Mouse (Mus musculus) midbrain, embryonic 12.5 days (tissue): ENCODE measurements around the gene Klf1. TPM values are rescaled to one million over a fixed set of nuclear protein-coding genes. Genes with fewer than 3 reads are reported as not detected.

ENCODE experiments used
- ATAC-seq: fragments of 200-750 bp; cut with Nextera tagmentation; 2 replicates; pipeline ENCODE4 v1.8.0; 2017; ENCODE audit warnings: low read depth, moderate TSS enrichment, moderate library complexity; ENCODE audit not compliant: low FRiP score
- H3K27ac ChIP-seq: fragments of 300-500 bp; sonication (generic); replicated peaks from 2 replicates; pipeline ENCODE4 v1.5.1; 2016; ENCODE audit warnings: mild to moderate bottlenecking
- H3K27me3 ChIP-seq: fragments of 300-500 bp; sonication (generic); 2 replicates; pipeline ENCODE4 v1.6.1; 2016; ENCODE audit warnings: mild to moderate bottlenecking
- H3K36me3 ChIP-seq: fragments of 300-500 bp; sonication (generic); 2 replicates; pipeline ENCODE4 v1.6.1; 2016
- H3K4me1 ChIP-seq: fragments of 300-500 bp; sonication (generic); 2 replicates; pipeline ENCODE4 v1.6.1; 2016
- H3K4me2 ChIP-seq: fragments of 300-500 bp; sonication (generic); replicated peaks from 2 replicates; pipeline ENCODE4 v1.6.1; 2016; ENCODE audit warnings: mild to moderate bottlenecking, moderate library complexity
- H3K4me3 ChIP-seq: fragments of 300-500 bp; sonication (generic); 2 replicates; pipeline ENCODE4 v1.5.1; 2016; ENCODE audit warnings: mild to moderate bottlenecking
- H3K9ac ChIP-seq: fragments of 300-500 bp; sonication (generic); replicated peaks from 2 replicates; pipeline ENCODE4 v1.6.1; 2016; ENCODE audit warnings: mild to moderate bottlenecking, moderate library complexity
- H3K9me3 ChIP-seq: fragments of 300-500 bp; sonication (generic); 2 replicates; pipeline ENCODE4 v1.6.1; 2016; ENCODE audit warnings: mild to moderate bottlenecking
- WGBS: fragments of 180-500 bp; shearing (Covaris S2); methylation state at CpG from one replicate; pipeline ENCODE4 v1.1.7; 2016; 5-methylcytosine and 5-hydroxymethylcytosine counted together
- polyA plus RNA-seq: library from polyadenylated mRNA; unstranded; fragments of >200 nt; fragmentation: Nextera tagmentation; extraction: Ambion mirVana; gene quantifications from 2 replicates; pipeline ENCODE4 v1.2.1, GENCODE M21; 2016

Klf1 gene
- polyA plus RNA-seq, 1 experiment from 2014 or later: 4.3 TPM

DNA sequence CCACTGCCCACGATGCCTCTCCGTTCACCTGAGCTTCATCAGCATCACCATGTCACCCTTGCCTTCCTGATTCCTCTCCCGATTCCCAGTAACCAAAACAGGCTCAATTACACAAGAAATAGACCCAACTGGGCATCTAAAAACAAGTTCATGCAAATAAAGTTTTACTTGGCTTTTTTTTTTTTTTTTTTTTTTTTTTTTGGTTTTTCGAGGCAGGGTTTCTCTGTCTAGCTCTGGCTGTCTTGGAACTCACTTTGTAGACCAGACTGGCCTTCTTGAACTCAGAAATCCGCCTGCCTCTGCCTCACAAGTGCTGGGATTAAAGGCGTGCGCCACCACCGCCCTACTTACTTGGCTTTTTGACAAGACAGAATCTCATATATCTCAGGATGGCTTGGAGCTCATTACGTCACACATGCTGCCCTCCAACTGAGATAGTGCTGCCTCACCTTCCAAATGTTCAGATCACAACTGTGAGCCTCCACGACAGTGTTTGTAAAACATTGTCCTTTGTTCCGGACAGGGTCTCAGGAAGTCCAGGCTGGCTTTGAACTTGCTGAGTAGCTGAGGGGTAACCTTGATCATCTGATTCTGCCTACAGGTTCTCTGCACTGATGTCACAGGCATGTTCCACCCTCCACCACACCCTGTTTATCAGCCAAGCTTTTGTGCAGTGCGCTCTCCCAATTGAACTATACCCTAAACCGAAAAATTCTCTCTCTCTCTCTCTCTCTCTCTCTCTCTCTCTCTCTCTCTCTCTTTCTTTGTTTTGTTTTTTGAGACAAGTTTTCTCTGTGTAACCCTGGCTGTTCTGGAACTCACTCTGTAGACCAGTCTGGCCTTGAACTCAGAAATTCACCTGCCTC, 36.1 kb downstream of the Klf1 start:
- peak overlapping the region; percentile 87 for H3K4me2 ChIP-seq
- H3K9ac ChIP-seq: peak overlapping the region; percentile 83; the same call in 1 of the 2 replicates
- H3K9me3 ChIP-seq: no peaks in the 10 kb centered on the region
- ATAC-seq: no peak
- peaks cover 49% of the 10 kb centered on the region for H3K27me3 ChIP-seq
- no peaks in the 10 kb centered on the region for H3K36me3 ChIP-seq
- H3K4me1 ChIP-seq: peaks cover 38% of the 10 kb centered on the region
- 0 out of 2 replicates have a peak overlapping the region, but pooled peaks have one; percentile 90 for H3K27ac ChIP-seq
- 68% methylated on average over 13 of the region's 13 CpGs for WGBS
- H3K4me3 ChIP-seq: peak overlapping the region; percentile 74

DNA sequence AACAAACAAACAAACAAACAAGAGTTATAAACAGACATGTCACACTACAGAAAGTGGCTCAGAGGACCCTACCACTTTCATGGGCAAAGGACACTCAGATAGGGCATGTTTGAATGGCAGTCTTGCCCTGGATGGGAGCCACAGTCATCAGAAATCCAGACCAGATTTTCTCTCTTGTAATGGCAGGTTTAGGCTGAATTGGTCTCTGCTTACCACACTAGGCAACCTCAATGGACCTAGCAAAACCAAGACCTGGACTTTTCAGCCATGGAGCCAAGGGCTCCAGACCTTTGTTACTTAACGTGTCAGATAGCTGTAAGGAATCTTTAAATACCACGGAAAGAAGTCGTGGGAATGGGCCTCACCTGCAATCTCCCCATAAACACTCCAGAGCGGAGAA, 42.0 kb downstream of the Klf1 start:
- Histone ChIP-seq H3K4me3 (no peak overlapping the region), H3K27ac (no peak overlapping the region), H3K9me3 (no peaks in the 10 kb centered on the region), H3K9ac (no peak overlapping the region), H3K36me3 (no peaks in the 10 kb centered on the region), H3K27me3 (peaks cover 56% of the 10 kb centered on the region), H3K4me2 (no peak overlapping the region), H3K4me1 (peaks cover 29% of the 10 kb centered on the region)
- WGBS: 22% methylated on average over 4 of the region's 4 CpGs
- ATAC-seq: no peak

GRCm38 (mm10) chr8:84944478-84945160, 42.9 kb downstream of the Klf1 start:
- Histone ChIP-seq H3K27ac (no peak overlapping the region), H3K27me3 (peaks cover 63% of the 10 kb centered on the region), H3K4me2 (peak overlapping the region; percentile 99), H3K9me3 (no peaks in the 10 kb centered on the region), H3K36me3 (no peaks in the 10 kb centered on the region), H3K4me3 (peak overlapping the region; percentile 70), H3K4me1 (peaks cover 29% of the 10 kb centered on the region), H3K9ac (no peak overlapping the region)
- ATAC-seq: peak; percentile 57; the same call in 1 of the 2 replicates
- 2% methylated on average over 26 of the region's 26 CpGs for WGBS

DNA sequence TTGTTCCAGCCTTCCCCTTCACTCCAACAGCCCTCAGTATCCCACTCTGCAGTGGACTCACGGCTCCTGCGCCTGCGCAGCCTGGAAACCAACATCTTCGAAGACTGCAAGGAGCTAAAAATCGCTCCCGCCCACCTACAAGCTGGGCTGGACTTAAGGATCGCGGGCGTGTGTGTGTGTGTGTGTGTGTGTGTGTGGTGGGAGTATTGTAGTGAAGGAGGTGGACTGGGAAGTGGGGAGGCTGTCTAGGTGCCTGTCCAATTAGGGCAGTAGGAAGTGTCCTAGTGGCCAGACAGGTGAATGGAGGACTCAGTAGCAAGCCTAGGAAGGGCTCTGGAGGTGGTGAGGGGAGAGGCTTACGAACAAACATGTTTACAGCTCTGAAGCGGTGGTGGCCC, 43.5 kb downstream of the Klf1 start:
- WGBS: 4% methylated on average over 11 of the region's 11 CpGs
- ATAC-seq: peak; percentile 55
- Histone ChIP-seq H3K9ac (peak overlapping the region; percentile 80; the same call in 1 of the 2 replicates), H3K27me3 (peaks cover 69% of the 10 kb centered on the region), H3K4me2 (peak overlapping the region; percentile 99), H3K4me3 (peak overlapping the region; percentile 70), H3K9me3 (no peaks in the 10 kb centered on the region), H3K27ac (no peak overlapping the region), H3K36me3 (no peaks in the 10 kb centered on the region), H3K4me1 (peaks cover 29% of the 10 kb centered on the region)

- Histone ChIP-seq H3K36me3 (no peaks in the 10 kb centered on the region), H3K4me2 (peak overlapping the region; percentile 99), H3K9me3 (no peaks in the 10 kb centered on the region), H3K27ac (peak overlapping the region; percentile 58), H3K4me3 (peak overlapping the region; percentile 70), H3K9ac (peak overlapping the region; percentile 80), H3K27me3 (peaks cover 75% of the 10 kb centered on the region), H3K4me1 (peaks cover 29% of the 10 kb centered on the region)
- 0% methylated on average over 38 of the region's 67 CpGs for WGBS
- peak; percentile 67 for ATAC-seq
Measured at GRCm38 (mm10) chr8:84945633-84946527, 44.2 kb downstream of the Klf1 start.

DNA sequence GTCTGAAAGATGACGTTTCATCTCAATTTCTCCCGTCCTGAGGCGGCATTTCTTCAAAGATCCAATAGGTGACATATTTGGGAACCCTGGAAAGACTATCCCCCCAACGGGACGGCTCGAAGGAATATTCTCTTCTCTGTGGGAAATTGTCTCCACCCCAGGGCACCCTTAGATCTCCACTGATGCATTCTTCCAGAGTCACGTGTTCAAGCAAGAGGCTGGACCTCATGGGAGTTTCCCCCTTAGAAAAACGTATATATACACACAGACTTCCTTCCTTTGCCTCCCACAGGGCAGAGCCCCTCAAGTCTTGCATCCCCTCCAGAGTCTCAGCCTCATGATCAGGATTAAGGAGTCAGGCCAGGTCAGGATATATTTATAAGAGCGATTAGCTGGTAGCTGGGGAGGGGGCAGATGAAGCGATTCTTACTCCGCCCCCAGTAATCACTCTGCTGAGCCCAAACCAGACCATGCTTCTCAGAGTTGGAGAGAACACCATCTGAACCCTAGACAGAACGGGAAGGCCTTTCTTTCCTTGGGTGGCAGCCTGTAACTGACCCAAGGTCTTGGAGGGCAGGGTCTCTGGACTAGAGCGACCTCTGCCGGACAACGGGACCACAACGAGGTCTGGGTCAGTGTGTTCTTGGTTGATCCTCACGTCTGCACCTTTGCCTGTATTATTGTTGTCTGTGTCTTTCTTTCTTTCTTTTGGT, 45.0 kb downstream of the Klf1 start, which contains the start of gene Rtbdn:
Gene Rtbdn, plus strand, starts transcription at position 464 of the 713 bp plus-strand sequence.
- peak within 1 kb of the TSS; percentile 99 for H3K4me2 ChIP-seq
- H3K4me3 ChIP-seq: peak within 1 kb of the TSS; percentile 70
- H3K27me3 ChIP-seq: peaks cover 82% of the 10 kb centered on the region
- no peaks in the 10 kb centered on the region for H3K9me3 ChIP-seq
- peak within 1 kb of the TSS; percentile 80 for H3K9ac ChIP-seq
- 7% methylated on average over 17 of the region's 17 CpGs for WGBS
- no peaks in the 10 kb centered on the region for H3K36me3 ChIP-seq
- ATAC-seq: 0 out of 2 replicates have a peak, but pooled peaks have one; percentile 44
- H3K4me1 ChIP-seq: peaks cover 29% of the 10 kb centered on the region
- peak within 1 kb of the TSS; percentile 58 for H3K27ac ChIP-seq

DNA sequence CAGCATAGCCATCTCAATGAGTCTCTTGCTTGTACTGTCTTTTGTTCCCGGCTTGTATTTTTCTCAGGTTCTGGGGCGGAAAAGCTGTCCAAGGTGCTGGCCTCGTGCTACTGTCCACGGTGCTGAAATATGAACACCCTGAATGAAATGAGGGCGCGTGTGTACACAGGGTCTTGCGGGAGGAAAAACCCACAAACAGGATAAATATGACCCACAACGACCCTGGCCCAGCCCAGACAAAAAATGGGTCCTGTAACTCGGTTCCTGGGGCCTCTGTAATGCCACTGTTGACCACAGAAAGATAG, 45.5 kb downstream of the Klf1 start:
- Histone ChIP-seq H3K27ac (no peak overlapping the region), H3K4me2 (0 out of 2 replicates have a peak overlapping the region, but pooled peaks have one; percentile 99), H3K4me3 (no peak overlapping the region), H3K27me3 (peaks cover 87% of the 10 kb centered on the region), H3K9me3 (no peaks in the 10 kb centered on the region), H3K9ac (no peak overlapping the region), H3K36me3 (no peaks in the 10 kb centered on the region), H3K4me1 (peaks cover 29% of the 10 kb centered on the region)
- WGBS: 18% methylated on average over 9 of the region's 9 CpGs
- no peak for ATAC-seq

- no peak for ATAC-seq
- peaks cover 74% of the 10 kb centered on the region for H3K27me3 ChIP-seq
- no peaks in the 10 kb centered on the region for H3K36me3 ChIP-seq
- 19% methylated on average over 12 of the region's 12 CpGs for WGBS
- H3K4me3 ChIP-seq: no peak overlapping the region
- H3K27ac ChIP-seq: no peak overlapping the region
- H3K9me3 ChIP-seq: no peaks in the 10 kb centered on the region
- H3K4me1 ChIP-seq: peaks cover 23% of the 10 kb centered on the region
- no peak overlapping the region for H3K9ac ChIP-seq
- H3K4me2 ChIP-seq: no peak overlapping the region
Measured at GRCm38 (mm10) chr8:84949753-84950152, 48.0 kb downstream of the Klf1 start.

DNA sequence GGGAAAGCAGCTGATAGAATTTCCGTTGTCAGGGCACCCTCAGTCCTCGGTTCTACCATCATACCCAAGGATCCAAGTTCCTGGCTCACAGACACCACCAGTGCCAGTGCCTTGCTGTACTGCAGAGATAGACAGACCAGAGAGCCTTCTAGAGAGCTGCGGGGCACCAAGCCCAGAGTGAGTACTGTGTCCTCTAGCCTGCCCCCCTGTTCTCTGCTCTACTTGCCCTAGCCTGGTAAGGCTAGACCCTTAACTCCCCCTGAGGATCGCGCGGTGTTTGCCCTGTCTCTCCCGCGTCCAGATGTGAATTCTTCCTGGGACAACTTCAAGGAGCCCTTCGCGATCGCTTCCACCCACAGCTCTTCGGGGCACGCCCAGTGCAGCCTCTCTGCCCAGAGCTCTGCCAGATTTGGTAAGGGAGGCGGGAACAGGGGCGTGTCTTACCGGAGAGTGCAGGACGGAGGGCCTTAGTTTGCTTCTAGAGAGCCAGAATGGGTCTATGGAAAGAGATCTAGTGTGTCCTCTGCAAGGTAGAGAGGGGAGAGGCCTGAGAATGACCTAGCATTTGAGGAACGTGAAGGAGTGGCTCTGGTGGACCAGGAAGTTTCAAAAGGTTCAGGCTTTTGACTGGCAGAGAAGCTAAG, 51.0 kb downstream of the Klf1 start:
- 11% methylated on average over 18 of the region's 18 CpGs for WGBS
- Histone ChIP-seq H3K4me3 (no peak overlapping the region), H3K4me2 (no peak overlapping the region; the same call in 1 of the 2 replicates), H3K9me3 (no peaks in the 10 kb centered on the region), H3K36me3 (peaks cover 6% of the 10 kb centered on the region), H3K27ac (no peak overlapping the region), H3K27me3 (peaks cover 47% of the 10 kb centered on the region), H3K9ac (no peak overlapping the region), H3K4me1 (no peaks in the 10 kb centered on the region)
- no peak for ATAC-seq
